Mouse (Mus musculus) forebrain, embryonic 14.5 days (tissue): ENCODE data around the gene Dytn. TPM values are rescaled to one million over a fixed set of nuclear protein-coding genes. Genes with fewer than 3 reads are reported as not detected.
"Not testable (repeated sequence)": the region's sequence is repeated elsewhere in the genome, so short reads cannot be mapped to it uniquely, and the experiment has no call there.

Source experiments
- ATAC-seq: fragments of 200-750 bp; cut with Nextera tagmentation; 2 replicates; pipeline ENCODE4 v1.8.0; 2017; ENCODE audit warnings: mild to moderate bottlenecking, moderate library complexity
- DNase-seq: peaks from one replicate; pipeline ENCODE4 v3.0.0-alpha.2; 2015; ENCODE audit warnings: low spot score
- H3K27ac ChIP-seq: fragments of 300-500 bp; sonication (generic); 2 replicates; pipeline ENCODE4 v1.5.1; 2014; ENCODE audit warnings: low read depth, mild to moderate bottlenecking, control low read depth, low read length, moderate library complexity
- H3K27me3 ChIP-seq: fragments of 300-500 bp; sonication (generic); replicated peaks from 2 replicates; pipeline ENCODE4 v1.6.1; 2014; ENCODE audit warnings: low read length, control low read depth, mixed read lengths; ENCODE audit not compliant: control insufficient read depth, insufficient read depth
- H3K36me3 ChIP-seq: fragments of 300-500 bp; sonication (generic); 2 replicates; pipeline ENCODE4 v1.6.1; 2014; ENCODE audit warnings: low read length, control low read depth; ENCODE audit not compliant: control insufficient read depth, insufficient read depth
- H3K4me1 ChIP-seq: fragments of 300-500 bp; sonication (generic); 2 replicates; pipeline ENCODE4 v1.6.1; 2014; ENCODE audit warnings: antibody characterized with exemption, low read length, control low read depth; ENCODE audit not compliant: control insufficient read depth, insufficient read depth
- H3K4me2 ChIP-seq: fragments of 300-500 bp; sonication (generic); 2 replicates; pipeline ENCODE4 v1.6.1; 2014; ENCODE audit warnings: mild to moderate bottlenecking, control low read depth, low read length
- H3K4me3 ChIP-seq: fragments of 300-500 bp; sonication (generic); 2 replicates; pipeline ENCODE4 v1.5.1; 2014; ENCODE audit warnings: low read depth, low read length, control low read depth
- H3K9ac ChIP-seq: fragments of 300-500 bp; sonication (generic); 2 replicates; pipeline ENCODE4 v1.6.1; 2014; ENCODE audit warnings: mild to moderate bottlenecking, low read length, control low read depth, moderate library complexity
- H3K9me3 ChIP-seq: fragments of 300-500 bp; sonication (generic); replicated peaks from 2 replicates; pipeline ENCODE4 v1.6.1; 2016; ENCODE audit warnings: low read length, control low read depth, mixed read lengths; ENCODE audit not compliant: control insufficient read depth
- WGBS: fragments of 180-500 bp; shearing (Covaris S2); extraction: QIAGEN DNeasy Blood & Tissue Kit; methylation state at CpG from one replicate; pipeline ENCODE4 v1.1.7; 2014; 5-methylcytosine and 5-hydroxymethylcytosine counted together
- polyA plus RNA-seq: library from polyadenylated mRNA; unstranded; fragments of >200 nt; fragmentation: Nextera tagmentation; extraction: Ambion mirVana; gene quantifications from 2 replicates; pipeline ENCODE4 v1.2.1, GENCODE M21; 2014

The Dytn gene
- polyA plus RNA-seq, 1 experiment from 2014 or later = not detected

DNA sequence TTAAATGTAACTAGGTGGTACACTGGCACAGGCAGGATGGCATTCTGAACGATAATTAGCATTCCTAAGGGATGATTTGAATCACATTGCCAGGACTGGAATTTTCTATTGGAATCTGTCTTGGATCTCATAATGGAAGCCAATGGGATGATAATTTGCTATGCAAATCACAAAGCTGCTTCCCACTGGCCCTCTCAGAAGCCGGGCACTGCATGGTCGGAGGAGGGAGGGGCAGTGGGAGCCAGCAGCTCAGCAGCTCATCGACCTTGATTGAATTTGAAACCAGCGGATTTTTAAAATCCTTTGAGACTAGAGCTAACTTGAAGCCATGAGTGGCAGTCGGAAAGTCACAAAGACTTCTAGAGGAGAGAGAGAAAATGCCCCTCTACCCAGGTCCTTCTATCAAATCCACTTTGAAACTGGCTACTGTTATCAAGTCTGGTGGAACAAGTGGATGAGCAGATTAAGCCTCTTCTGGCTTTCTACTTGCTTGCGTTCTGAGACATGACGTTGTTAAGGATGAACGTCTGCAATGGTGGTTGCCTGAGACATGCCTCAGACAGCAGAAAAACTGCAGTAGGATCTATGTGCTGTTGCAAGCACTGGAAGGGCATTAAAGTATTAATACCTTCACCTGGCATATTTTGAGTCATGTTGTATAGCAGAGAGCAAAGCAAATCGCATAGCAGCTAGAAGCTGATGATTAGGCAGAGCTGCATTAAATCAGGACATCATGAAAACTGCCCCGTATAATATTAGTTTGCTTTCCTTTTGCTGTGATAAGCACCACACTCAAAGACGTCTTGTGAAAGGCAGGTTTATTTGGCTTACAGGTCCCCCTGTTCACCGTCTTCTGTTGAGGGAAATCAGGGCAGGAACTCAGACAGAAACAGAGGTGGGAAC is 18.5 kb downstream of the Dytn start:
- ATAC-seq = peak; percentile 62
- Histone ChIP-seq H3K4me2 (peak overlapping the region; percentile 48), H3K4me3 (peak overlapping the region; percentile 1), H3K27ac (no peak overlapping the region), H3K9me3 (no peaks in the 10 kb centered on the region), H3K36me3 (no peaks in the 10 kb centered on the region), H3K9ac (peak overlapping the region; percentile 40; the same call in 1 of the 2 replicates), H3K4me1 (peaks cover 15% of the 10 kb centered on the region), H3K27me3 (no peaks in the 10 kb centered on the region)
- DNase-seq = peak; percentile 43
- WGBS = 10% methylated on average over 13 of the region's 13 CpGs

DNA sequence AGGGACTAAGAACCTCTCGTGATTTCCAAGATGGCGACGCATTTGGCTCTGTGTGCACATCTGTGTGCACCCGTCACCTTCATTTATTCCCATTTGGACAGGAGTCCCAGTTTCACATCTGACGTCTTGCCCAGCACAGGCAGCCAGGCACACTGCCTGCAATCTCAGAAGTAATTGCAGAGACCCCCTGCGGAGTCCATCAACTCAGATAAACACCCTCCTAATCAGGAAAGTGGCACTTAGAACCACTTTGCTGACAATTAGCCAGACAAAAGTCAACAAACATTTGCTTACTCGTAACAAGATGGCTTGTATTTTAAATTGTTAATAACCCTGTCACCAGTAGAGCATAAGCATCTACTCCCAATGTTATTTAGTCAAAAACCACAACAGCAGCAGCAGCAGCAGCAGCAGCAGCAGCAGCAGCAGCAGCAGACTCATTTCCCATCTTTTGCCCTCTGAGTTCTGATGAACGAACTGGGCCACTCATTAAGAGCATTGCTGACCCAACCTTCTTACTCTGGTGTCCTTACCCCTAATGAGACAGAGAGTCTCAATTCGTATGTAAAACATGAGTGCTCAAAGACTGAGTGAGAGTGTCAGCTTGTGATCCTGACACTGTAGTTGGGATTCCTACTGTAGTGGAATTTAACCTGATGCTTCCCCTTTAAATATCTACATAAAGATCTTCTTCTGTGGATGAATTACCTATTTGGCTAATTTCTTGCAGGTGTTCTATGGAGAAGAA is 19.4 kb downstream of the Dytn start:
- peak; percentile 47; the same call in 1 of the 2 replicates for ATAC-seq
- WGBS = 25% methylated on average over 9 of the region's 9 CpGs
- DNase-seq = peak; percentile 67
- Histone ChIP-seq H3K4me1 (peaks cover 15% of the 10 kb centered on the region), H3K27ac (no peak overlapping the region), H3K27me3 (no peaks in the 10 kb centered on the region), H3K4me3 (no peak overlapping the region), H3K9me3 (no peaks in the 10 kb centered on the region), H3K9ac (no peak overlapping the region), H3K36me3 (no peaks in the 10 kb centered on the region), H3K4me2 (peak overlapping the region; percentile 48)

DNA sequence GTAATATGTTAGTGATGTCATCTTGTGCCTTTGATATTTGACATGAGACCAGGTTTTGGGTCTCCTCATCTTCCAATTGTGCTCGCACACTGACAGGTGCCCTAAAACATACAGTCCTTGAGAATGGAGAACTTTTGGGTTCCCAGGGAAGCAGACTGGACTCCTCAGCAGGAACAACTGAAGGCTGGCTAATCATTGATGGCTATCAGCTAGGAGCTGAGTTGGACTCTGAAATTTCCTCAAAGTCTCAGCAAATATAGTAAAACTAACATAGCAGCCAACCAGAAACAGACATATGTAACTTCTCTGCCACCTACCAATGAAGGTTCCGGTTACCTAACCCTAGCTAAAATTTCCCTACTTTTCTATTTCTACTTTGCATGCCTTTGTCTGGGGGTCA is 20.6 kb downstream of the Dytn start:
- WGBS = 96% methylated on average over 2 of the region's 2 CpGs

DNA sequence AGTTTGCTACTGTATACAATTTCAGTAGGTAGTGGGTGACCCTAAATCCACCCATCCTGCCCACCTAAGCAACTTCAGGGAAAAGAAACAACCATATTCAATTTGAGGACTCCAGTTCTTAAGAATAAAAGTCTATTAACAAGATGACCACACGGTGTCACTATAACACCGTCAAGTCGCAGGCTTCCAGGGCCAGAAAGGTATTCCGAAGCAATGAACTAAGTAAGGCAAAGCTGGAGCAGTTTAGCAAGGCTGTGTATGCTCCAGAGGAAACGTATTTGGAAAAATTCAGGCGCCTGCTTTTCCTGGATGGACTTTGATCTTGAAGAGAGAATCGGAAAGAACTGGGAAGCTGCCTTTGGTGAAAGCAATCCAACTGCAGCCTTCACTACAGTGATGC is 27.1 kb downstream of the Dytn start:
- Histone ChIP-seq H3K4me1 (no peaks in the 10 kb centered on the region), H3K4me3 (no peak overlapping the region), H3K27ac (no peak overlapping the region), H3K27me3 (no peaks in the 10 kb centered on the region), H3K9me3 (no peaks in the 10 kb centered on the region), H3K36me3 (no peaks in the 10 kb centered on the region), H3K4me2 (no peak overlapping the region), H3K9ac (no peak overlapping the region)
- DNase-seq = peak; percentile 91
- WGBS = 4% methylated on average over 7 of the region's 7 CpGs
- ATAC-seq = peak; percentile 62

More for the DNA sequence above, 20.6 kb downstream of the Dytn start:
- Histone ChIP-seq H3K27me3 (no peaks in the 10 kb centered on the region), H3K36me3 (no peaks in the 10 kb centered on the region), H3K27ac (no peak overlapping the region), H3K4me3 (no peak overlapping the region), H3K4me2 (no peak overlapping the region), H3K9me3 (no peaks in the 10 kb centered on the region), H3K4me1 (peaks cover 15% of the 10 kb centered on the region), H3K9ac (no peak overlapping the region)
- DNase-seq (no peak), ATAC-seq (no peak)

DNA sequence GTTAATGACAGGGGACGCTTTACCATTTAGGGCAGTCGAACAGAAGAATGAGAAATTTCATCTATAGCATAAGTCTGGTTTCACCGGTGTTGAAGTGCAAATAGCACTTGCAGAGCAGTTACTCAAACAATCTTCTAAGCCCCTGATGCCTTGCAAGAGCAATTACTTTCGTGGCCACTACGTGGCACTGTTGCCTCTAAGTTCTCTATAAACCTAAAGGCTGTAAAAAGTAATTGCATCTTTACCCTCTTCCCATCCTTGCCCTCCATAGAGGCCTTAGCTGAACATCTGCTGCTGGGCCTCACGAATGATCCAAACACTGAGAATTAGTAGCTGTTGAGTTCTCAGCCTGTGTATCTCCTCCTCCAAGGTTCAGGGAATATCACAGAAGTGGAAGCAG is 28.7 kb downstream of the Dytn start:
- 15% methylated on average over 6 of the region's 6 CpGs for WGBS
- Histone ChIP-seq H3K9ac (no peak overlapping the region), H3K4me1 (no peaks in the 10 kb centered on the region), H3K27ac (no peak overlapping the region), H3K9me3 (no peaks in the 10 kb centered on the region), H3K36me3 (no peaks in the 10 kb centered on the region), H3K4me3 (no peak overlapping the region), H3K4me2 (no peak overlapping the region), H3K27me3 (no peaks in the 10 kb centered on the region)
- ATAC-seq = no peak
- peak; percentile 89 for DNase-seq

DNA sequence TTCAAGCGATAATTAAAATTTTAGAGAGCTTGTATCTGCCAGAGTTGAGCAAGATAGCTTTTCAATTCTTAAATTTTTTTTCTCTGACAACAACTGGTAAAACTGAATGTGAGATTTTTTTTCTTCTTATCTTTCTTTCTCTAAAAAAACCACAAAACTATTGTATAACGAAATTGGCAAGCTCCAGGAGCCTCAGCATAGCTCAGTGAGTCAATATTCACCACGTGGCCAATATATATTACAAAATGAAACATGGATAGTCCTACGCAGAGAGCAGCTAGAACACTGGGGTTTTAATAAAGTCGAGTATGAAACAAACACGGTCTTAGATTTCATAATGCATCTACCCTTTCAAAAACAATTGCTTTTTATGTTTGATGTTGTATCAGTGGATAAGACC is 46.8 kb downstream of the Dytn start:
- no peaks in the 10 kb centered on the region for H3K4me1 ChIP-seq
- no peak for DNase-seq
- no peaks in the 10 kb centered on the region for H3K9me3 ChIP-seq
- no peak overlapping the region for H3K9ac ChIP-seq
- H3K4me2 ChIP-seq = no peak overlapping the region
- no peak overlapping the region for H3K27ac ChIP-seq
- no peaks in the 10 kb centered on the region for H3K36me3 ChIP-seq
- no peak for ATAC-seq
- H3K4me3 ChIP-seq = no peak overlapping the region
- WGBS = 78% methylated on average over 6 of the region's 6 CpGs
- no peaks in the 10 kb centered on the region for H3K27me3 ChIP-seq

DNA sequence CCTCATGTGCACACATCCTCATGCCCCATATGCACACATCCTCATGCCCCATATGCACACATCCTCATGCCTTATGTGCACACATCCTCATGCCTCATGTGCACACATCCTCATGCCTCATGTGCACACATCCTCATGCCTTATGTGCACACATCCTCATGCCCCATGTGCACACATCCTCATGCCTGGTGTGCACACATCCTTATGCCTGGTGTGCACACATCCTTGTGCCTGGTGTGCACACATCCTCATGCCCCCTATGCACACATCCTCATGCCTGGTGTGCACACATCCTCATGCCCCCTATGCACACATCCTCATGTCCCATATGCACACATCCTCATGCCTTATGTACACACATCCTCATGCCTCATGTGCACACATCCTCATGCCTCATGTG is 56.3 kb downstream of the Dytn start:
- ATAC-seq, H3K4me3 ChIP-seq, DNase-seq, H3K4me2 ChIP-seq, H3K9ac ChIP-seq, H3K36me3 ChIP-seq, H3K9me3 ChIP-seq, H3K4me1 ChIP-seq, H3K27me3 ChIP-seq, H3K27ac ChIP-seq: not testable (repeated sequence)

DNA sequence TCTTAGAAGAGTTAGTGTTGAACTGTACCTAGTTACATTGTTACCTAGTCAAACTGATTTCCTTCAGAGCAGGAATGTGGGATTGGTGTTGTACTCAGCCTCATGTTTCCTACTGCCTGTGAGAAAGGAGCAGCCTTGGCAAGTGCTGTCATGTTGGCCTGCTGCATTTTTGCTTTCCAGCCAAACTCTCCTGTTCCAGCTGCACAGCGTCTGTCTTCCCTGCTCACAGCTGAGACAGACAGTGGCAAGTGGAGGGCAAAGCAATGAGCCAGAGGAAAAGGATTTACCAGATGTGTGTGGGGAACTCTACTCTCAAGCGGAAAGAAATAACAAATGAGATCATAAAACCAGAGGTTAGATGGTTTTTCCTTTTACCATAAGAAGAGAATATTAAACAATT is 58.5 kb downstream of the Dytn start:
- H3K36me3 ChIP-seq = no peaks in the 10 kb centered on the region
- ATAC-seq = no peak
- DNase-seq = peak; percentile 6

DNA sequence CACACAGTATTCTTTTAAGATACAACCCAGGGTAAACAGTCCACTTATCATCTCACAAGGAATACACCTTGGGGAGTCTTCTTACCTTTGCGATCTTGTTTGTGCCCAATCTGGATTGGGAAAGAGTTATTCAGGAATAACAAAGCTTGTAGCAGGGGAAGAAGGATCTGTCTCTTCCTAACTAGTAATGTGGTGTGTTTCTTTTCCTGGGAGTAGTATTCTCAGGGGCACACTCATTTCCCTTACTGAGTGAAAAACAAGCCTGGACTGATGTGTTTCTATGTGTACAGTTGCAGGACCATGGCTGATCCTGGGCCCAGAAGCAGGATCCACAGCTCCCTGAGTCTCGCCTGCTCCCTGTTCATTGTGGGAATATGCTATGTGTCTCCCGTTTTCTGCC is 71.1 kb downstream of the Dytn start, which contains the start of gene Gm39653:
Gene Gm39653 (plus strand): TSS at position 301 of the 400 bp plus-strand sequence.
- WGBS = 94% methylated on average over 3 of the region's 3 CpGs
- DNase-seq (no peak), ATAC-seq (no peak)
- Histone ChIP-seq H3K4me1 (no peaks in the 10 kb centered on the region), H3K4me2 (no peak within 1 kb of the TSS), H3K36me3 (no peaks in the 10 kb centered on the region), H3K27ac (no peak within 1 kb of the TSS), H3K9ac (no peak within 1 kb of the TSS), H3K4me3 (no peak within 1 kb of the TSS), H3K27me3 (no peaks in the 10 kb centered on the region), H3K9me3 (no peaks in the 10 kb centered on the region)

More for the DNA sequence above, 58.5 kb downstream of the Dytn start:
- H3K9me3 ChIP-seq = no peaks in the 10 kb centered on the region
- no peak overlapping the region for H3K4me3 ChIP-seq
- no peak overlapping the region for H3K27ac ChIP-seq
- H3K9ac ChIP-seq = no peak overlapping the region
- WGBS = 70% methylated on average over 2 of the region's 2 CpGs
- H3K27me3 ChIP-seq = no peaks in the 10 kb centered on the region
- H3K4me2 ChIP-seq = no peak overlapping the region
- no peaks in the 10 kb centered on the region for H3K4me1 ChIP-seq
